Mouse (Mus musculus) yolk sac, embryonic 10.5 days (tissue): ENCODE measurements around the gene Ebp.

Experiments used
- DNase-seq: peaks from one replicate; pipeline ENCODE4 v3.0.0-alpha.2; 2017; ENCODE audit warnings: low spot score

Ebp gene

GRCm38 (mm10) chrX:8193419-8193723, at the start of gene Ebp:
Ebp (minus strand) TSS chrX:8193512.
- no peak for DNase-seq

GRCm38 (mm10) chrX:8238804-8239395, 45.6 kb upstream of the Ebp start:
- no peak for DNase-seq

- DNase-seq: no peak
These were observed 43.4 kb upstream of the Ebp start for GRCm38 (mm10) chrX:8236704-8237103.

GRCm38 (mm10) chrX:8233602-8234001, 40.3 kb upstream of the Ebp start:
- no peak for DNase-seq

- DNase-seq: no peak
These were observed 37.0 kb upstream of the Ebp start for GRCm38 (mm10) chrX:8230272-8230671.

GRCm38 (mm10) chrX:8223473-8223872, 30.2 kb upstream of the Ebp start:
- peak; percentile 15 for DNase-seq

- peak; percentile 24 for DNase-seq
These were observed 29.5 kb upstream of the Ebp start for GRCm38 (mm10) chrX:8222678-8223421.

- no peak for DNase-seq
These were observed 29.0 kb upstream of the Ebp start for GRCm38 (mm10) chrX:8222296-8222677.

GRCm38 (mm10) chrX:8219651-8220050, 26.3 kb upstream of the Ebp start:
- DNase-seq: no peak

GRCm38 (mm10) chrX:8218114-8218513, 24.8 kb upstream of the Ebp start:
- no peak for DNase-seq

- no peak for DNase-seq
These were observed 24.1 kb upstream of the Ebp start for GRCm38 (mm10) chrX:8217383-8217782.

- DNase-seq: no peak
These were observed 18.3 kb upstream of the Ebp start for GRCm38 (mm10) chrX:8211490-8212207.

GRCm38 (mm10) chrX:8209720-8210119, 16.4 kb upstream of the Ebp start:
- DNase-seq: no peak

- DNase-seq: no peak
These were observed 13.9 kb upstream of the Ebp start for GRCm38 (mm10) chrX:8207224-8207623.

- no peak for DNase-seq
These were observed 13.4 kb upstream of the Ebp start for GRCm38 (mm10) chrX:8206694-8207197.

- DNase-seq: peak; percentile 76
These were observed 12.8 kb upstream of the Ebp start, which contains the start of gene Porcn for GRCm38 (mm10) chrX:8206015-8206693. Porcn (minus strand) TSS chrX:8206525.

GRCm38 (mm10) chrX:8205551-8205950, 12.2 kb upstream of the Ebp start:
- no peak for DNase-seq

GRCm38 (mm10) chrX:8205088-8205487, 11.8 kb upstream of the Ebp start:
- DNase-seq: no peak

- DNase-seq: no peak
These were observed 10.8 kb upstream of the Ebp start for GRCm38 (mm10) chrX:8204076-8204475.

GRCm38 (mm10) chrX:8203105-8203504, 9.8 kb upstream of the Ebp start:
- DNase-seq: no peak

GRCm38 (mm10) chrX:8192640-8193418, 483 bp downstream of the Ebp start:
- DNase-seq: peak; percentile 84
